Comparison of ENCODE assay signal across 8 mouse cellular contexts in the genomic region with DNA sequence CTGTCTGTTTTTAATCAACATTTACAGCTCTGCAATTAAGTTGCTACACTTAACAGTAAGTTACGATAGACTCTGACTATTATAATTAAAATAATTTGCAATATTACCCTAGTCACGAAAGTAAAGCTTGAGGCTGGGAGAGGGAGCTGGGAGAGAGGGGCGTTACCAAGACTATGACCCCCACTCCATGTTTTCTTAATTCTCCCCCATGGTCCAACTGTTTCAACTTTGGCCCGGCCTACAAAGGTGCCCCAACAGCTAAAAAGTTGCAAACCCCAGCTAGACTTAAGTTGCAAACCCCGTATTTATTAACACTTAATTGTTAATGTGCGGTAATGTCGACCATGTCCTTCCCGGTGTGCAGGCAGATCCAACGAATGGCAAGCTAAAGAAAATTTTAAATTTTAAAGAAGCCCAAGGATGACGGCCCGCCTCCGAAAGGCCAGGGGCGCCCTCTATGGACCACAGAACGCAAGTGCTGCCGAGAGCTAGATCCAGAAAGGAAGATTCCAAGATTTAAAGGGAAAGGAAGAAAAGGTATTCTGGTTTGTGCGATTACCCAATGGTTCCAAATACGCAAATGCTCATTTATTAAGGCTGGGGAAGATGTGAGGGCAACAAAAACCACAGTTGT. TPM values are rescaled to one million over a fixed set of nuclear protein-coding genes. Genes with fewer than 3 reads are reported as not detected.
DNase-seq lines count a peak whose midpoint lies in the region; ATAC-seq and TF ChIP-seq lines count a peak whose summit lies in the region.

No protein-coding gene starts in this region.

- no peak overlapping the region for H3K27ac ChIP-seq in layer of hippocampus, adult 2 months

- peak; percentile 39 to 76 for DNase-seq in heart, adult 18-20 months
- no peak for DNase-seq in heart, adult 8-10 months (ENCODE audit: low spot score)
- peak; percentile 63 for DNase-seq in urinary bladder, postnatal 25 days (ENCODE audit: low spot score)
- no peak for DNase-seq in urinary bladder, adult 2 months (ENCODE audit: low spot score)
- DNase-seq in embryo, embryonic 10.5 days (ENCODE audit: low spot score), result peak; percentile 75
- peak; percentile 52 to 76 for DNase-seq in layer of hippocampus, adult 2 months (ENCODE audit: low spot score in 2 of 2)

- TF ChIP-seq CTCF in layer of hippocampus, adult 2 months (conservative IDR thresholded peaks at IDR 0.05), result peak; percentile 97

- 0 out of 2 replicates have a peak, but pooled peaks have one; percentile 44 for ATAC-seq in megakaryocyte progenitor cell, adult 5-6 weeks (replicated peaks; ENCODE audit: poor library complexity)
- no peak for ATAC-seq in megakaryocyte-erythroid progenitor cell, adult 5-6 weeks (replicated peaks; ENCODE audit: low FRiP score, low TSS enrichment, poor library complexity, severe bottlenecking)

- H3K4me3 ChIP-seq in layer of hippocampus, adult 2 months, result no peak overlapping the region

RNA-seq across cellular contexts. Expression of gene Fndc1, which starts 5.4 kb away (rescaled TPM):
- 10 to 100 TPM; 12.3 to 15.9 TPM for total RNA-seq in heart, adult 18-20 months (2021)
- 10 to 100 TPM in 3 of 4 experiments, 1 to 10 TPM in 1; 8.3 to 11.7 (median 10.6) TPM for total RNA-seq in heart, adult 8-10 months (2022)
- polyA plus RNA-seq in urinary bladder, adult 2 months (2012; rRNA removed), result 43.8 and 82.9 TPM in 2 replicates
- 10 to 100 TPM; 14.9 to 15.4 TPM for total RNA-seq in layer of hippocampus, adult 2 months (2021)
- 0.12 TPM in 1 of 2 replicates, not detected in the other for total RNA-seq in megakaryocyte progenitor cell, adult 5-6 weeks (2015)
- total RNA-seq in megakaryocyte progenitor cell, adult 5-6 weeks (2017), result not detected in 2 replicates
- total RNA-seq in megakaryocyte-erythroid progenitor cell, adult 5-6 weeks (2014; fragmentation: Nextera tagmentation), result not detected in 2 replicates
- total RNA-seq in megakaryocyte-erythroid progenitor cell, adult 5-6 weeks (2017), result not detected in 2 replicates

Comparison
In these comparisons a context has a peak if more than half of its experiments do, and no peak if none do; other contexts are left out.
1. DNase-seq: peak in heart, adult 18-20 months (2 of 2), urinary bladder, postnatal 25 days (single experiment), embryo, embryonic 10.5 days (single experiment) and layer of hippocampus, adult 2 months (2 of 2); none in heart, adult 8-10 months (single experiment) and urinary bladder, adult 2 months (single experiment).
2. RNA of gene Fndc1, which starts 5.4 kb away (total RNA-seq): 12.3 to 15.9 TPM in heart, adult 18-20 months, 14.9 to 15.4 TPM in layer of hippocampus, adult 2 months and 8.3 to 11.7 TPM in heart, adult 8-10 months; 0.12 TPM in megakaryocyte progenitor cell, adult 5-6 weeks and not detected in megakaryocyte-erythroid progenitor cell, adult 5-6 weeks; every median in the first group is over 4 times any median in the second.